Mouse (Mus musculus) bone marrow macrophage, adult 2 months (primary cell): ENCODE results near the gene 7530416G11Rik.

Source experiments
- CTCF ChIP-seq: IDR thresholded peaks from 2 replicates; pipeline ENCODE4 v1.5.1; 2012; ENCODE audit warnings: low read depth, mild to moderate bottlenecking, low read length, moderate library complexity
- POLR2A ChIP-seq: IDR thresholded peaks from 2 replicates; pipeline ENCODE4 v1.6.1; 2012; ENCODE audit warnings: mild to moderate bottlenecking, low read depth, low read length, borderline replicate concordance

DNA sequence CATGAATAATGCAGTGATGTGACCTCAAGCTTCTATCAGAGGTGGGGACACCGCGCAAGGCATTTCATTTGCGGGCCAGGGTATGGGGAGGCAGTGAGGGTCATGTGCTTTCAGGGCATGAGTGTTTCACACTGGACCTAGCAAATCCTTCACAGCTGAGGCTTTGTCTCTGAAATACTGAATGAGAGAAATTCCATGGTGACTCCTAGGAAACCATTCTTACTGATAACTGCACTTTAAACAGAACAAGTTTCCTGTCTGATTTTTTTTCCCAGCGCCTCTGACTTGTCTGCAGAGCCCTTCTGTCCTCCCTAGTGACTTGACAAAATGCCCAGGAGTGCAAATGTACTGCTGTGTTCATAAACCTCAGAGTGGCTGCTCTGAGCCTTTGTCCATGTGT, 41.5 kb downstream of the 7530416G11Rik start:
- TF ChIP-seq POLR2A (no peak), CTCF (no peak)
